Mouse (Mus musculus) intestine, embryonic 14.5 days (tissue): ENCODE measurements around the gene Tmc6. TPM values are rescaled to one million over a fixed set of nuclear protein-coding genes. Genes with fewer than 3 reads are reported as not detected.

Experiments used
- ATAC-seq: fragments of 200-750 bp; cut with Nextera tagmentation; replicated peaks from 2 replicates; pipeline ENCODE4 v1.8.0; 2017; ENCODE audit warnings: low read depth, moderate number of reproducible peaks, moderate TSS enrichment, moderate library complexity; ENCODE audit not compliant: low FRiP score, low TSS enrichment
- DNase-seq: peaks from one replicate; pipeline ENCODE4 v3.0.0-alpha.2; 2018; ENCODE audit warnings: low spot score
- H3K27ac ChIP-seq: fragments of 300-500 bp; sonication (generic); 2 replicates; pipeline ENCODE4 v1.5.1; 2014; ENCODE audit warnings: low read depth, mild to moderate bottlenecking, control low read depth
- H3K27me3 ChIP-seq: fragments of 300-500 bp; sonication (generic); replicated peaks from 2 replicates; pipeline ENCODE4 v1.6.1; 2014; ENCODE audit warnings: low read length, control low read depth; ENCODE audit not compliant: control insufficient read depth, insufficient read depth
- H3K36me3 ChIP-seq: fragments of 300-500 bp; sonication (generic); 2 replicates; pipeline ENCODE4 v1.6.1; 2014; ENCODE audit warnings: low read length, control low read depth; ENCODE audit not compliant: control insufficient read depth, insufficient read depth
- H3K4me1 ChIP-seq: fragments of 300-500 bp; sonication (generic); replicated peaks from 2 replicates; pipeline ENCODE4 v1.6.1; 2014; ENCODE audit warnings: low read length, control low read depth, mixed read lengths; ENCODE audit not compliant: control insufficient read depth, insufficient read depth
- H3K4me2 ChIP-seq: fragments of 300-500 bp; sonication (generic); 2 replicates; pipeline ENCODE4 v1.6.1; 2014; ENCODE audit warnings: low read length
- H3K4me3 ChIP-seq: fragments of 300-500 bp; sonication (generic); 2 replicates; pipeline ENCODE4 v1.5.1; 2014; ENCODE audit warnings: low read depth, low read length, control low read depth, mixed read lengths
- H3K9ac ChIP-seq: fragments of 300-500 bp; sonication (generic); 2 replicates; pipeline ENCODE4 v1.6.1; 2014; ENCODE audit warnings: mild to moderate bottlenecking, low read length
- H3K9me3 ChIP-seq: fragments of 300-500 bp; sonication (generic); 2 replicates; pipeline ENCODE4 v1.6.1; 2016; ENCODE audit warnings: low read length, control low read depth; ENCODE audit not compliant: control insufficient read depth
- WGBS: fragments of 180-500 bp; shearing (Covaris S2); extraction: QIAGEN DNeasy Blood & Tissue Kit; methylation state at CpG from one replicate; pipeline ENCODE4 v1.1.7; 2014; 5-methylcytosine and 5-hydroxymethylcytosine counted together
- polyA plus RNA-seq: library from polyadenylated mRNA; unstranded; fragments of >200 nt; fragmentation: Nextera tagmentation; extraction: Ambion mirVana; gene quantifications from 2 replicates; pipeline ENCODE4 v1.2.1, GENCODE M21; 2014

Gene Tmc6
- polyA plus RNA-seq, 1 experiment from 2014 or later: 20.7 TPM

- DNase-seq (no peak), ATAC-seq (no peak)
- Histone ChIP-seq H3K9me3 (no peaks in the 10 kb centered on the region), H3K4me3 (no peak overlapping the region), H3K4me1 (no peaks in the 10 kb centered on the region), H3K9ac (no peak overlapping the region), H3K27me3 (no peaks in the 10 kb centered on the region), H3K36me3 (peaks cover 98% of the 10 kb centered on the region), H3K4me2 (no peak overlapping the region), H3K27ac (no peak overlapping the region)
- 85% methylated on average over 8 of the region's 8 CpGs for WGBS
Observed at GRCm38 (mm10) chr11:117742715-117743114, 39.3 kb downstream of the Tmc6 start.

GRCm38 (mm10) chr11:117742243-117742642 is 39.8 kb downstream of the Tmc6 start:
- ATAC-seq (no peak), DNase-seq (no peak)
- Histone ChIP-seq H3K36me3 (peaks cover 98% of the 10 kb centered on the region), H3K9ac (no peak overlapping the region), H3K4me3 (no peak overlapping the region), H3K27ac (no peak overlapping the region), H3K4me1 (no peaks in the 10 kb centered on the region), H3K4me2 (no peak overlapping the region), H3K9me3 (no peaks in the 10 kb centered on the region), H3K27me3 (no peaks in the 10 kb centered on the region)
- 90% methylated on average over 8 of the region's 8 CpGs for WGBS

- DNase-seq (no peak), ATAC-seq (no peak)
- Histone ChIP-seq H3K36me3 (peaks cover 97% of the 10 kb centered on the region), H3K4me2 (no peak overlapping the region), H3K4me1 (no peaks in the 10 kb centered on the region), H3K27ac (no peak overlapping the region), H3K4me3 (no peak overlapping the region), H3K27me3 (no peaks in the 10 kb centered on the region), H3K9me3 (no peaks in the 10 kb centered on the region), H3K9ac (no peak overlapping the region)
- 93% methylated on average over 6 of the region's 6 CpGs for WGBS
Observed at GRCm38 (mm10) chr11:117741128-117741527, 40.9 kb downstream of the Tmc6 start.

GRCm38 (mm10) chr11:117738123-117738522 is 43.9 kb downstream of the Tmc6 start:
- ATAC-seq (no peak), DNase-seq (no peak)
- no peaks in the 10 kb centered on the region for H3K4me1 ChIP-seq
- H3K4me2 ChIP-seq: no peak overlapping the region
- H3K36me3 ChIP-seq: peaks cover 91% of the 10 kb centered on the region
- no peak overlapping the region for H3K27ac ChIP-seq
- H3K27me3 ChIP-seq: no peaks in the 10 kb centered on the region
- H3K4me3 ChIP-seq: no peak overlapping the region
- WGBS: 86% methylated on average over 5 of the region's 5 CpGs
- no peak overlapping the region for H3K9ac ChIP-seq
- H3K9me3 ChIP-seq: no peaks in the 10 kb centered on the region

GRCm38 (mm10) chr11:117736037-117736689 is 45.8 kb downstream of the Tmc6 start:
- WGBS: 70% methylated on average over 5 of the region's 5 CpGs
- DNase-seq (no peak), ATAC-seq (no peak)

GRCm38 (mm10) chr11:117731470-117731869 is 50.5 kb downstream of the Tmc6 start:
- H3K36me3 ChIP-seq: peaks cover 33% of the 10 kb centered on the region
- no peak overlapping the region for H3K27ac ChIP-seq
- no peaks in the 10 kb centered on the region for H3K9me3 ChIP-seq
- H3K4me1 ChIP-seq: peaks cover 8% of the 10 kb centered on the region; the same call in 1 of the 2 replicates
- no peak for ATAC-seq
- DNase-seq: no peak
- WGBS: 69% methylated on average over 7 of the region's 7 CpGs
- H3K27me3 ChIP-seq: no peaks in the 10 kb centered on the region
- H3K9ac ChIP-seq: no peak overlapping the region
- no peak overlapping the region for H3K4me2 ChIP-seq
- no peak overlapping the region for H3K4me3 ChIP-seq

More at GRCm38 (mm10) chr11:117736037-117736689, 45.8 kb downstream of the Tmc6 start:
- Histone ChIP-seq H3K9ac (no peak overlapping the region), H3K36me3 (peaks cover 79% of the 10 kb centered on the region), H3K27ac (no peak overlapping the region), H3K4me1 (no peaks in the 10 kb centered on the region), H3K4me2 (no peak overlapping the region), H3K27me3 (no peaks in the 10 kb centered on the region), H3K9me3 (no peaks in the 10 kb centered on the region), H3K4me3 (no peak overlapping the region)

GRCm38 (mm10) chr11:117730490-117730838 is 51.5 kb downstream of the Tmc6 start:
- WGBS: 73% methylated on average over 4 of the region's 4 CpGs
- H3K4me1 ChIP-seq: peaks cover 8% of the 10 kb centered on the region; the same call in 1 of the 2 replicates
- no peak for DNase-seq
- no peaks in the 10 kb centered on the region for H3K9me3 ChIP-seq
- H3K27ac ChIP-seq: no peak overlapping the region
- no peak overlapping the region for H3K4me3 ChIP-seq
- no peaks in the 10 kb centered on the region for H3K27me3 ChIP-seq
- no peak for ATAC-seq
- no peak overlapping the region for H3K4me2 ChIP-seq
- no peak overlapping the region for H3K9ac ChIP-seq
- H3K36me3 ChIP-seq: peaks cover 23% of the 10 kb centered on the region

- DNase-seq: no peak
- H3K27ac ChIP-seq: no peak overlapping the region
Observed at GRCm38 (mm10) chr11:117729798-117730489, 52.1 kb downstream of the Tmc6 start.

GRCm38 (mm10) chr11:117729341-117729740 is 52.7 kb downstream of the Tmc6 start:
- peaks cover 8% of the 10 kb centered on the region; the same call in 1 of the 2 replicates for H3K4me1 ChIP-seq
- H3K27me3 ChIP-seq: no peaks in the 10 kb centered on the region
- H3K36me3 ChIP-seq: peaks cover 14% of the 10 kb centered on the region
- H3K9ac ChIP-seq: no peak overlapping the region
- WGBS: 88% methylated on average over 3 of the region's 3 CpGs
- no peaks in the 10 kb centered on the region for H3K9me3 ChIP-seq
- DNase-seq (no peak), ATAC-seq (no peak)
- H3K4me2 ChIP-seq: no peak overlapping the region
- no peak overlapping the region for H3K4me3 ChIP-seq
- no peak overlapping the region for H3K27ac ChIP-seq

More at GRCm38 (mm10) chr11:117729798-117730489, 52.1 kb downstream of the Tmc6 start:
- no peak overlapping the region for H3K9ac ChIP-seq
- H3K4me2 ChIP-seq: no peak overlapping the region
- peaks cover 18% of the 10 kb centered on the region for H3K36me3 ChIP-seq
- peaks cover 8% of the 10 kb centered on the region; the same call in 1 of the 2 replicates for H3K4me1 ChIP-seq
- WGBS: 64% methylated on average over 7 of the region's 7 CpGs
- H3K9me3 ChIP-seq: no peaks in the 10 kb centered on the region
- no peak for ATAC-seq
- no peaks in the 10 kb centered on the region for H3K27me3 ChIP-seq
- H3K4me3 ChIP-seq: no peak overlapping the region
